Mouse (Mus musculus) natural killer cell, adult 2 months (primary cell): ENCODE measurements around the gene Gcsh.

Experiments
- DNase-seq, 2 experiments: peaks; one replicate each; pipeline ENCODE4 v3.0.0; 2022; ENCODE audit warnings: low spot score in 2 of 2

Gcsh gene

DNA sequence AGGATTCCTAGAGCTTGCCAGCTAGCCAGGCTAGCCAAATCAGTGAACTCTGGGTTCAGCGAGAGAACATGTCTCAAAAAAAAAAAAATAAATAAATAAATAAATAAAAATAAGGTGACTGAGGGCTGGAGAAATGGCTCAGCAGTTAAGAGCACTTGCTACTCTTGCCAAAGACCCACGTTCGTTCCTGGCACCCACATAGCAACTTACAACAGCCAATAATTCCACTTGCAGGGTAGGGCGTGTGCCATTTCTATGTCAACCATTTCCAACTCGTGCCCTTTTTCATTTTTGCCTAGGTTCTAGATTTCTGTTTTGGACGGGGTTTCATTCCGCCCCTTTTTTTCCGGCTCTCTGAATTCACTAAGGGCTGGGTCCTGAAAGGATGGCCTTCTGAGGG, 15.3 kb downstream of the Gcsh start:
- DNase-seq = no peak

DNA sequence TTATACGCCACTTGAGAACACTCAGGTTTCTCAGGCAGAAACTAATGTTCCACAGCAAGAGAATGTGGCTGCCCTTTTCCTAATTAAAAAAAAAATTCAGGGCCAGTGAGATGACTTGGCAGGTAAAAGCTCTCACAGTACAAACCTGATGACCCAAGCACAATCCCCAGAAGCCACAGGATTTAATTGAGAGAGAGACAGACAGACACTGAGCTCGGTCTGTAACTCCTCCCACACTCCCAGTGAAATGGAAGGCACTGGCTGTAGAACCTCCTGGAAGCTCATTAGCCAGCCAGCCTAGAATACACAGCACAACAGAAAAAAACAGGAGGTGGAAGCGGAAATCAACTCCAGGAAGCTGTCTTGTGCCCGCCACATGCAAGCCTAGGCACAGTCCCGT, 17.7 kb downstream of the Gcsh start:
- no peak for DNase-seq

DNA sequence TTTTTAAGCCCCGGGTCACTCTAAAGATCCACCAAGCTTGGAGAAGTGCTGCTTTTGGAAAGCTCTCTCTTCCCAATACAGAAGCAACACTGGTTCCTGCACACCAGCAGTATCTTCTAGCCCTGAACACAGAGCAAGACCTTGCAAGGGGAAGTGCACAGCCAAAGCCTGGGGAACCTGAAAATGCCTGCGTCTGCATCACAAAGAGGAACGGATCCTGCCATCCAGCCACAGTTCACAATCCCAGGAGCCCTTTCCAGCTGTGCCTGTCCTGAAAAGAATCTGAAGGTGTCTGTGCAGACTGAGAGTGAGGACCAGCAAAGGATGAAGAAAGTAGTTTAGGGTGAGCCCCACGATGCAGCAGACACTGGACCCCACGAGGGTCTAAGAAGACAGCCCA, 18.3 kb downstream of the Gcsh start:
- DNase-seq = no peak

GRCm38 (mm10) chr8:116969531-116969930, 23.8 kb downstream of the Gcsh start:
- DNase-seq = no peak

GRCm38 (mm10) chr8:116954415-116954814, 38.9 kb downstream of the Gcsh start:
- DNase-seq = no peak

DNA sequence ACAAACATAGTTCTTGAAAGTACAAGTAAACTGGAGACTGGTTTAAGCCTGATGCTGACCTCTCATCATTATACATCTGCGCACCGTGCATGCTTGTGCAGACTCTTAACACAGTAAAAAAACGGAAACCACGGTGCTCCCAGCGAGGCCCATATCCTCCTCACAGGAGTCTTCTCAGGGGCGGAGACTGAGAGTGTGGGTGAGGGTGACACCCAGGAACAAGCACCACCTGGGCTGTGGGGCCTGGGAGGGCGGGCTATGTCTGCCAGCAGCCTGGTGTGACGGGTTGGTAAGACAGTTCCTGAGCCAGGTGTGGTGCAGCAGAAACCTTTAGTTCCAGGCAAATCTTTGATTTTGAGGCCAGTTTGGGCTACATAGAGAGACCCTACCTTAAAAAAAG, 40.9 kb downstream of the Gcsh start:
- DNase-seq = no peak

DNA sequence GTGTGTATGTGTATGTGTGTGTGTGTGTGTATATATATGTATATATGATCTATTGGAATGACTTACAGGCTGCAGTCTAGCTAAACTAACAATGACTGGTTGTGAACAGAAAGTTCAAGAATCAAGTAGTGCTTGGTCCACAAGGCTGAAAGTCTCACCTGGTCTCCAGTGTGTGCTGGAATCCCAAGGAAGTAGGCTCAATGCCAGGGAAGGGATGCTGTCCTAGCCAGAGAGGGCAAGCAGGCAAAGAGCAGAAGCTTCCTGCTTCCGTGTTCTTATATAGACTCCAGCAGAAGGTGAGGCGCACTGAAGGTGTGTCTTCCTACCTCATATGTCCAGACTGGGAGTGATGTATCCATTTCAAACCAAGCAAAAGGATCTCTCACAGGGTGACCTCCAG, 41.6 kb downstream of the Gcsh start:
- DNase-seq = no peak

DNA sequence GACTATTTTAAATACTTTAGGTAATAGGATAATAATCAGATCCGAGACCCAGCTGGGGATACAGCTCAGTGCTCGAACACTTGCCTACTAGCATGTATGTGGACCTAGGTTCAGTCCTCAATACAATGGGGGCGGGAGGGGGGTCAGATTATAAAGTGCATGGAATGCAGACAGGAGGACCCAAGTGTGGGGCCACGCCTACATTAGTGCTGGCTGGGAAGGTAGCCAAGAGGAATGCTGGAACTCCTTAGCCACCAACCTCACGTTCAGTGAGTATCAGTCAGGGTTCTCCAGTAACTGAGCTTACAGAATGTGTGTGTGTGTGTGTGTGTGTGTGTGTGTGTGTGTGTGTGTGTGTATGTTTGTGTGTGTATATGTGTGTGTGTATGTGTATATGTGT, 42.0 kb downstream of the Gcsh start:
- DNase-seq = no peak

DNA sequence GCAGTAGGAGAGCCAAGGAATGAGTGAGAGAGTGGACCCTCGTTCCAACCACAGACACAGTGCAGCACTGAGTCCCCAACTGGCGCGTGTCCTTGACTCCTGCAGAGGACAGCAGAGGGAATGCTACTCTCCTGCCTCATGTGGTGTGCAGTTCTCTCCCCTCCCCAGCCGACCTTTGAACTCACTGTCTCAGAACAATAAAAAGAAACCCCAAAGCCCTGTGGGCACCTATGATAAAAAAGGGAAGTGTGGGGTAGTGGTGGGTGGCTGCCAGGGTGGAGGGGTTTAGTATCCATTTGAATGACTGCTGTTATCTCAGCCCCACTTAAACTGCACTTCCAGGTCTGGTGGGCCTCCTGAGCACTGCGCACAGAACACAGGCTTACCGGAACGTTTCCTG, 45.7 kb downstream of the Gcsh start:
- DNase-seq = no peak

DNA sequence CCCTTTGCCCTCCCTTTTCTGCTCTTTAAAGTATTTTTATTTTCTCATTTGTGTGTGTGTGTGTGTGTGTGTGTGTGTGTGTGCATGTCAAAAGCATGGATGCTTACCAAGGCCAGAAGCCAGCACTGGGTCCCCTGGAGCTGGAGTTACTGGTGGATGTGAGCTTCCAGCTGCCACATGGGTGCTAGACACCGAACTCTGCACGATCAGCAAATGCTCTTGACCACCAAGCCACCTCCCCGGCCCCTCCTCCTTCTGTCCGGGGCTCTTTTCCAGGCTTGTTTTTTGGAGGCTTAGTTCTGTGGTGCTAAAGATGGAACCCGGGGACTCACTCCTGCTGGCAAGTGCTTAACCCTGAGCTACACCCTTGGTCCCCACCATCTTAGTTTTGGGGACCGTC, 46.5 kb downstream of the Gcsh start:
- DNase-seq = no peak

DNA sequence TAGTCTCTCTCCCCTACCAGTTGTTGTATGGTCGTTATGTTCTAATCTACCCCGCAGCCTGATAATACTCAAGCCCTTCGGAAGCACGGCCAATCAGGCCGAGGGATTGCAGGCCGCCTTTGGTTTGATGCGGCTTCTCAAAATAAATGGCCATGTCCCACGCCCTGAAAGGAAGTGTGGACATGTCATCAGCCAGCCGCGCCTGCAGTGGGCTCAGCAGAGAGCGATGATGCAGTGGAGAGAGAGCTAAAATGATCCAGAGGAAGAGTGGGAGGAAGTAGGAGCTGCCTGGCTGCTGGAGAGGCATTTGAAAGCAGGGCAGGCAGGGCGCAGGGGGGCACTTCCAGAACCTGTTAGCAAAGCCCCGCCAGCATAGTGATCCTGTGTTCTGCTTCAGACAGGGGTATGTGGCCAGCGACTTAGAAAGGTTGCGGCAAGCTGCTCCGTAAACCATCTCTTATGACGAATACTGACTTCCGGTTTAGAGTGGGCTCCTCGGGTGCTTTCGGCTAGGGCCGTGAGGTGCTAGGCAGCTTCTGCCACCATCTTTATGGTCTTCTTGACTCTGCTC, 47.0 kb downstream of the Gcsh start:
- DNase-seq = peak; percentile 49 to 53

DNA sequence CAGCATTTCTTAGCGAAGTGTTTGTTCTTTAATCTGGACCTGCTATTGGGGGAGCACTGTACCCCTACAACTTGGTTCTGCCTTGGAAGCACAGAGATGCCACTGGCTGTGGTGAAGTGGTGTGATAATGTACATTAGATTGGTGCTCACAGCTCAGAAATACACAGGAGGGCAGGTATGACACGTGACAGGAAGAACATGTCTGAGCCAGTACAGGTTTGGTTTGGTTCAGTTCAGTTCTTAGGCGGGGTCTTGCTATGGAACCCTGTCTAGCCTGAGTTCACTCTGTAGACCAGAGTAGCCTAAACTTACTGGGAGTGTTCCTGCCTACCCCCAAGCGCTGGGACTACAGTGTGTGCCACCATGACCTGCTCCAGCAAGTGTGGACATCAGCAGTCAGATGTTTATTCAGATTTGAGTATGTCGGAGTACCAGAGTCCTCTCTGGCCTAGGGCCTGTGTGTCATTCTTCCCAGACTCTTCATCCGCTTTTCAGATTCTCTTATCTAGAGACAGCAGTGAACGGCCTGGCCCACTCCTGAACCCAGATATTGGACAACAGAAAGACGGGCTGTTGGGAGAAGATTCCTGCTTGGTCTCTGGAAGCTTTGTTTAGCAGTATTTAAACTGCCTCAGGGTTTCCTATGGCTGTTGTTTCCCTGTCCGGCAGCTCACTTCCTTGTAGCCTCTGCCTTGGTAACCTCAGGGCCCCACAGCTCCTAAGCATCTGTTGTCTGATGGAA, 48.0 kb downstream of the Gcsh start:
- DNase-seq = no peak

- no peak for DNase-seq
These were observed 49.0 kb downstream of the Gcsh start for GRCm38 (mm10) chr8:116944385-116944696.

GRCm38 (mm10) chr8:116943555-116944384, 49.6 kb downstream of the Gcsh start:
- DNase-seq = peak; percentile 17 to 26

GRCm38 (mm10) chr8:116943161-116943554, 50.2 kb downstream of the Gcsh start, which contains the start of gene Atmin:
TSS of gene Atmin (plus strand) at chr8:116943393.
- DNase-seq = peak; percentile 67 to 81

- DNase-seq = no peak
These were observed 50.9 kb downstream of the Gcsh start for GRCm38 (mm10) chr8:116942284-116943058.

GRCm38 (mm10) chr8:116935506-116935905, 57.8 kb downstream of the Gcsh start:
- DNase-seq = no peak

- no peak for DNase-seq
These were observed 58.4 kb downstream of the Gcsh start for GRCm38 (mm10) chr8:116934976-116935375.
